Mouse (Mus musculus): Measurements from ENCODE around the gene Ppm1b.

The Ppm1b gene

DNA sequence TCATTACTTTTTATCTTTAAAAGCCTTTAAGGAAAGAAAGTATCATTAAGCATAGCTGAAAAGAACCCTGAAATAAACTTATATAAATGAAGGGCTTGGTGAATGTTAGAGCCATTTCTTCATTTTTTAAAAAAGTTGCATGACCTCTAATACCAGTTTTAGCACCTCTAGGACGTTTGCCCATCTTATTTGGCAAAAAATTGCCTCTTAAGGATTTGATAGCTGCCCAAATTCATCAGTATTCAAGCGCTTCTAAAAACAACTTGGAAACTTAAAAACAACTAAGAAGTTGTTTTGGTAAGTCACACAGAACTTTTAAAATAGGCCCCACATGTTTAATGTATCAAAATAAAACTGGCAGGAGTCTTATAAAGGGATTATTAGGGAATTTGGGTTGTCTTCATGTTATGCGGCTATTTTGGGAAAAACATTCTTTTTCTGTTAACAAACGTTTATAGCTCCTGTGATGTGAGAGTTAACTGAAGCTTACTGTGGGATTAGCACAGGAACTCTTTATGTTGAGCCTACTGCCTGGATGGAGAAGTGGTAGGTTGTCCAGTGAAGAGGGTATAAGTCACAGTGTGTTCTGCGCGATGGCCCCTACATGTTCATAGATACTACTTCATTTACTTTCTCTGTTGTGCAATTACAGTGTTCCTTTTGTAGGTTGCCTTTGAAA lies 2.6 kb downstream of the Ppm1b start:
- DNase-seq: no peak

DNA sequence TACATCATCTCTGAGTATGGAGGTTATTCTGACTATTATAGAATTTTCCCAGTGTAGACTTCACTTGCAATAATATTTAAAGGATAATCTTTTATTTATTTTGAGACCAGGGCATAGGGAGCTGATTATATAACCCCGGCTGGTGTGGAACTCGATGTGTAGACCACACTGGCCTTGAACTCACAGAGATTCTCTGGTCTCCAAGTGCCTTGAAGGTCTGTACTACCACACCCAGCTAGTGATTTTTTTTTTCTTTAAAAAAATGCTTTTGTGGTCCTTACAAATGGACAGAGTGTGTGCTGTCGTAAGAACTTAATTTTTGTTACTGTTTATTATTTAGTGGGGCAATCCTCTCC lies 3.1 kb downstream of the Ppm1b start:
- DNase-seq: no peak

DNA sequence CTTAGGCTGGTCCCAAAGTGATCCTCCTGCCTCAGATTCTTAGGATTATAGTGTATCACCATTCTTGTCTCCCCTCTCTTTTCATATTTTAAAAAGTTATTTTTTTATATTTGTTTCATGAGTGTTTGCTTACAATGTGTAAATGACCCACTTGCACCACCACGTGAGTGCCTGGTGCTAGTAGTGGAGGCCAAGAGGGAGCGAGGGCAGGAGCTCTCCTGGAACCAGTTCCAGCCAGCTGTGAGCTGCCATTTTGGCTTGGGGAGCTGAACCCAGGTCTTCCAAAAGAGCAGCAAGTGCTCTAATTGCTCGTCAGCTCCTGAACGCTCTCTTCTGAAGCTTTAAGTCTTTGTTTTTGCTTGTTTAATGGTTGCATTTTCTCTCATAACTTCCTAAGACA lies 3.6 kb downstream of the Ppm1b start:
- DNase-seq: no peak

DNA sequence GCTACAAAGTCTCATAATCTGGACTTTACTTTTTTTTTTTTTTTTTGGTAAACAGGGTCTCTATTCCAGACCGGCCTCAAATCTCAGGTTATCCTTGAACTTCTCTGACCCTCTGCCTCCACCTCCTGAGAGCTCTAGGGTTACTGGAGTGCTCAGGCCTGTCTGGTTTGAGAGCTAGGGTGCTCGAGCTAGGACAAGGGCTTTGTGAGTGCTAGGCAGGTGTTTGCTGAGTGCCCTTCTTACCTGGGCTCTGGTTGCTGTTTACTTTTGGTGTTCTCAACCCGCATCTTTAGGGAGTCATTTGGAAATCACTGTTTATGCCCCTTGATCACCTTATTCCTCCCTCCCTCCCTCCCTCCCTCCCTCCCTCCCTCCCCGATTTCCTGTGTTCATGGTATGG lies 5.5 kb downstream of the Ppm1b start:
- DNase-seq: no peak

DNA sequence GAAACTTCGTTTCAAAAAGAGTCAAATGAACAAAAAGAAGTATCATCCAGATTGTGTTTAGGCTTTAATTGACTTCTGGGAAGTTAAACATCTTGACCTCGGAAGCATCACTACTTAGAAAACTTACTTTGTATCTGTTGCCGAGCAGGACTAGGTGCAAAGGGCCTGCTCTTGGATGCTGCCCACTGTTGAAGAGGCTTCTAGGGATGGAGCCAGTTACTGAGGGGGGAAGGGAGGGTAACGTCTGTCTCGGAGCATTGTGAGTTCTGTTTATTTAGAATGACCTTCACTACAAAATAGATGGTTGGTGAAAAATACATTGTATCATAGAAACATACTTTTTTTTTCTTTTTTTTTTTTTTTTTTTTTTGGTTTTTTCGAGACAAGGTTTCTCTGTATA lies 7.1 kb downstream of the Ppm1b start:
- DNase-seq: no peak

DNA sequence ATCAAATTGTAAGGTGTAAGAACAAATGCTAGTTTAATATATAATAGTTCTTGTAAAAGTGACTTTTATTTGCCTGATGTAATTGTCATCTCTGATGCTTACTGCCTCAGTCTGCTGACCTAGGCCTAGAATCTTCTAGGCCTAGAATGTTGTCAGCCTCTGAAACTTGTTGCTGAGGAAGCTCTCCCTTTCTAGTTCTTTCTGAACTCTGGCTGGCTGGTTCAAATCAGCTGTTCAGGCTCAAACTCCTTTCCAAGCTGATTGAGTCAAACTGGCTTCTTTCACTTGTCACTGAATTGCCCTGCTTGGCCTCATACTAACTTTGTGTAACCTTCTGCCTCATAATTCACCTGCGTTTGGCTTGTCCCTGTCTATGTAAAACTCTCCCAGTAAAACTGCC lies 9.7 kb downstream of the Ppm1b start:
- DNase-seq: no peak

DNA sequence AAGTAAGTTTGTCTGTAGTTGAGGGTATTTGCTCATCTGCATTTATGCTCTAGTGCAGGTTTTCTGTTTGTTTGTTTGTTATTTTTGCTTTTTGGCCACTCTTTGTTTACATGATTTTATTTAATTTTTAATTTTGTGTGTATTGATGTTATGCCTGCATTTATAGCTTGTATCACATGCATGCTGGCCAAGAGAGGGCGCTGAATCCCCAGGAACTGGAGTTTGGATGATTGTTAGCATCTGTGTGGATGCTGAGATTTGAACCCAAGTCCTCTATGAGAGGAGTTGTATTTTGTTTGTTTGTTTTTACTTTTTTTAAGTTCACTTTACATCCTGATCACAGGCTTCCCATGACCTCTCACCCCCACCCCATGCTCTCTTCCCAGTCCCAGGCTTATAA lies 10.5 kb downstream of the Ppm1b start:
- no peak for DNase-seq

DNA sequence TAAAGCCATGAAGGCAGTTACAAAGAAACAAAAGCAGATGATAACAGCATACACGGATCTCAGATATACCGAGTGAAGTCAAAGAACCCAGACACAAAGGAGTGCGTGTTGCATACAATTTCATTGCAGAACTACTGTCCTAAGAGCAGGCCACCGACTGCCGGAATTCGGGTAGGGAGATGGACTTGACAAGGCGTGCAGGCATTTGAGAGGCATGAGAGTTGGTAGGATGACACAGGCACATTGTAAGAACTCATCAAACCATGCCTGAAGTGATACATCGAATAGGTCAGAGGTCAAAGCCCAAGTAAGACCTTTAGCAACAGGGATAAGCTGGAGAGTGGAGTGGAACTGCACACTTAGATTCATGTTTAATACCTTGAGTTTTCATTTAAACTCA lies 13.4 kb downstream of the Ppm1b start:
- no peak for DNase-seq

DNA sequence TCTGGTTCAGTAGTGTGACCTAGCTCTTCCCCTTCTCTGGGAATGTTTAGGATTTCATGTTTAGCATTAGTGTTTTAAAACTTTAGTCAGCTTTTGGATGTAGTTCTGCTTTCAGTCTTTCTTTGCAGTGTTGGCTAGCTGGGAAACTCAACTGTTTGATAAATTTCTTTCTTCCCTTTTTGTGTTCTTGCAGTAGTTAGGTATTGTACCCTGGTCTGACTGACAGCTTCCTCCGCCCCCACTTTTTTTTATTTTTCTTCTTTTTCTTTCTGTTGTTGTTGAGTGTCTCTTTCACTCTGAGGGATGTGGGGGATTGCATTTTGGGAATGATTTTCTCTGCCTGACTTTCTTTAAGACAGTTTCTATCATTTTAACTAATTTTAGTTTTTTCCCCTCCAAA lies 25.2 kb downstream of the Ppm1b start:
- no peak for DNase-seq

DNA sequence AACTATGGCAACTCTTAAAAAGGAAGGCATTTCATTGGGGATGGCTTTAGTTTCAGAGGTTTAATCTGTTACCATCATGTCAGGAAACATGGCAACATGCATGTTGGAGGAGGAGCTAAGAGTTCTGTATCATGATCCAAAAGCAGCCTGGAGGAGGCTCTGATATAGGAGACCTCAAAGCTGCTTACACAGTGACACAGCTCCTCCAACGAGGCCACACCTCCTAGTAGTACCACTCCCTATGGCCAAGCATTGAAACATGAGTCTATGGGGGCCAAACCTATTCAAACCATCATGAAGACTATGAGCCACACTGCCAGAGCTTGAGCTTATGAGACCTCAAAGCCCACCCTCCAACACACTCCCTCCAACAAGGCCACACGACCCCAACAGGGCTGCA lies 26.2 kb downstream of the Ppm1b start:
- DNase-seq: no peak

DNA sequence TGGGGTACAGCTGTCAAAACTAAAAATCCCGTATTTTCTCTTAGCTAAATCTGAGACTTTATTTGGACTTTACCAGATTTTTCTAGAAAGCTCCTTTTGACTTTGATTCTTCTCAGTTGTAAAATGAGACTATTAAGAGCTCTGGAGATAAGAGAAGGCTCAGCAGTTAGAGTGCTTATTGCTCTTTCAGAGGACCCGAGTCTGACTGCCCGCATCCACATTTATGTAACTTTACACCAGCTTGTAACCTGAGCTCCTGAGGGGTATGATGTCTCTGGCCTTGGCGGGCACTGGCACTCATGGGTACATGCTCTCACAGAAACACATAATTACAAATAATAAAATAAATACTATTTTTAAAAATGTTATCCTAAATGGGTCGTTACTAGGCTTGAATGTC lies 29.8 kb downstream of the Ppm1b start:
- DNase-seq: no peak

DNA sequence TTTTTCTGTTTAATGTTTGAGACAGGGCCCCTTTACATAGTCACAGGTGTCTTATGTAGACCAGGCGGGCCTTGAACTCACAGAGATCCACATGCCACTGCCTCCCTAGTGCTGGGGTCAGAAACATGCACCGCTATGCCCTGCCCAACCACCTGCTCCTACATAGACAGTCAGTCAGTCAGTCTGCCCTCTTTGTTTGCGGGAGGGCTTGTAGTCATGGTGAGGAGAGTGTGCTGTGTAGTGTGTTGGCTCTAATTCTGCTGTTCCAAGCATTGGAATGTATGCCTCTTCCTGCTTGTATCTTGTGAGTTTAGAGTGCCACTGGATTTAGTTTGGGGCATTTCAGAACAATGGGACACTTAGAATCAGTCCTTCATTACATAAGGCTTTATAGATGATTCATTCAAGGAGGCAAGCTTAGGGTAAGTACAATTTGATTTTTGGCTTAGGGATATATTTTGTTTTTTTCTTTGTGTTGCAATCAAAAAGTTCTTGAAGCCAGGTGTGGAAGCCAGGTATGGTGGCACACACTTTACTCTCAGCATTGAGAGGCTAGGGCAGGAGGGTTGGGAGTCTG lies 31.4 kb downstream of the Ppm1b start:
- no peak for DNase-seq

DNA sequence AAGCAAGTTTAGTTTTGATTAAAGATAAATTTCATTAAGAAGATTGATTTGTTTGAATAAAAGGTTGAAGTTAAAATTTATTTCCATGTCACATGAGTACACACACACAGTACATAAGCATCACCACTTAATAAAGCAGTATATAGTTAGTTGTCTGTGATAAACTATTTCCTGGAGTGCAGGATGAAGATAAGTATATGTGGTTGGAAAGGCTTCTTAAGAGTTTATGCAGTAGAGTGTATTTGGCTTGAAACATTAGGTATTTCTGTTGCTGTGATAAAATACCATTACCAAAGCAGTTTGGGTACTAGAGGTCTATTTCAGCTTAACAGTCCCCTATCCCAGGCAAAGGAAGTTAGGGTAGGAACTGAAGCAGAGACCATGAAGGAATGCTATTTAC lies 32.0 kb downstream of the Ppm1b start:
- no peak for DNase-seq

DNA sequence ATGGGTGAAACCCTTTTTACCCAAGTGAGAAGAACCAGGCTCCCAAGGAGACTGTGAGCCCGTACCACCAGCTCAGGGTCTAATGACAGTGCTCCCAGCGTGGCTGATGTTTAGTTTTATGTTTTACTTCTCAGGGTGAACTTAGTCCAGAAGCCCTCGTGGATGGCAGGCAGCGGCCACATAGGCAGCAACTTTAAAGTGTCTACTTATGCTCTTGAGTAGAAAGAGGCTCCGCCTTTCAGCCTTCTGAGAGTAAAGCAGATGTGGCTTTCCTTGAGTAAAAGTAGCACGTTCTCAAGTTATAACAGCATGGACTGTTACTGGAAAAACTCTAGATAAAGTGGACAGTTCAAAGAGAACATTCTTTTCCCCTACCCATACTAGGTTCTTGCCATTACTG lies 39.3 kb downstream of the Ppm1b start:
- no peak for DNase-seq

DNA sequence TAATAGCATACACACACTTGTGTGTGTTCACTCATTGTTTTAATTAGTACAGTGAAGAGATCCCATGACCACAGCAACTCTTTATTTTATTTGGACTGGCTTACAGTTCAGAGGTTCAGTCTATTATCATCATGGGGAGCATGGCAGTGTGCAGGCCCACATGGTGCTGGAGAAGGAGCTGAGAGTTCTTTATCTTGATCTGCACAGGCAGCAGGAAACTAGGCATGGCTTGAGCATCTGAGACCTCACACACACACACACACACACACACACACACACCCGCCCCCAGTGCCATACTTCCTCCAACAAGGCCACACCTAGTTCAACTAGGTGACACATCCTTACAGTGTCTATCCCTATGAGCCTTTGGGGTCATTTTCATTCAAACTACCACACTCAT lies 41.1 kb downstream of the Ppm1b start:
- DNase-seq: no peak

DNA sequence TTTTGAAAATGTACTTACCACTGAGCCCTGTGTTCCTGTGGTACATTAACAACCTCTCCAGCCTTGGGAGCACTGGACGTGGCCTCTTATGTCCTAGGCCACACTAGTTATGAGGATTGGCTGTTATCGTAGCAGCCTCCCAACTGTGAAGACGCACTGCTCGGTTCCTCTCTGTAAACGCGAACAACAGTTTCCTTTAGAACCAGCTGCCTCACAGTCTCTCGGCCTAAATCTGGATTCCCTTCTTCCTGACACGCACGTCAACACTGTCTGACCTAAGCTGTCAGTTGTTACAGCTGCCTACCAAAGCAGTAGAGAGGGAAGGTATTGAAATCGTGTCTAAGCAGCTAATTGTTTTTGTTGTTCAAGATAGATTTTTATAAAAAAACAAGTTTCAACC lies 43.1 kb downstream of the Ppm1b start:
- DNase-seq: no peak

DNA sequence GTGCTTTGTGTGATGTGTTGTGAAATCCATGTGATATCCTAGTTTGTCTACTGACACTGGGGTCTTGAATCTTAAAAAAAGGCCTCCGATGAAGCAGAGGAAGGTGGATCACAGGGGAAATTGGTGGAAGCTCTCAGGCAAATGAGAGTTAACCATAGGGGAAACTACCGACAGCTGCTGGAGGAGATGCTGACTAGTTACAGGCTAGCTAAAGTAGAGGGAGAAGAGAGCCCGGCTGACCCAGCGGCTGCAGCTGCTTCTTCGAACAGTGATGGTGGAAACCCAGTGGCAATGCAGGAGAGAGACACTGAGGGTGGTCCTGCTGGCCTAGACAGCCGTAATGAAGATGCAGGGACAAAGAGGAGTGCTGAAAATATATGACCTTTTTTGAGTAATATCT lies 56.9 kb downstream of the Ppm1b start:
- DNase-seq: no peak

DNA sequence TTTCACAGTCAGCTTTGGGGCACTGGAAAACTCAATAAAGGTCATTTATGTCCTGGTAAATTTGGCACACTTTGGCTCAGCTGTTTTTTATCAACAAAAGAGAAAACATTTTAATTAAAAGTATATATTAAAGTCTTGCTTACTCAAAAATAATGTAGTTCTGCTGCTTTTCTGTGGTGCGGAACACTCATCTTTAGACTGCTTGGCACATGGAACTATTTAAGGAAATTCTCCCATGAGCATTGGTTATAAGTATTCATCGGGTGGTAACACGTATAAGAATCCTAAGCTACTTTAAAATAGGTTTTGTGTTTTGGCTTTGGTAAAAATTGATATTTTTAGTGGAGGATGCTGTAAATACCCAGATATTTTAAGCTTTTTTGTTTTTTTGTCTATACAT lies 58.1 kb downstream of the Ppm1b start:
- no peak for DNase-seq

DNA sequence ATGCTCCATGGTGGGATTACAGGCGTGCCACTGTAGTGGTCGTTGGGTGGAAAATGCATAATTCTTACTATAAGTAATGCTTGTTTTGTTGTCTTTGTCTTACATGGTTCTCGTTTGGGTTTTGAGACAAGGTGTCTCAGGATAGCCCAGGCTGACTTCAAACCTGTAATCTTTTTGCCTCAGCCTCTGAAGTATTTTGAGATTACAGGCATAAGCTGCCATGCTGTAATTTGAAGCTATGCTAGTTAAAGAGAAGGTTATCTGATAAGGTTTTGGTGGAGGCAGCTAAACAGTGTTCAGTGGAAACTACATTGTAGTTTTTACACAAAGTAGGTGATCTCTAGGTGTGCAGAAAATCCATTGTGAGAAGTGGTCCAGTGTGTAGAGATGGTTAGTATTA lies 61.8 kb downstream of the Ppm1b start:
- DNase-seq: no peak

DNA sequence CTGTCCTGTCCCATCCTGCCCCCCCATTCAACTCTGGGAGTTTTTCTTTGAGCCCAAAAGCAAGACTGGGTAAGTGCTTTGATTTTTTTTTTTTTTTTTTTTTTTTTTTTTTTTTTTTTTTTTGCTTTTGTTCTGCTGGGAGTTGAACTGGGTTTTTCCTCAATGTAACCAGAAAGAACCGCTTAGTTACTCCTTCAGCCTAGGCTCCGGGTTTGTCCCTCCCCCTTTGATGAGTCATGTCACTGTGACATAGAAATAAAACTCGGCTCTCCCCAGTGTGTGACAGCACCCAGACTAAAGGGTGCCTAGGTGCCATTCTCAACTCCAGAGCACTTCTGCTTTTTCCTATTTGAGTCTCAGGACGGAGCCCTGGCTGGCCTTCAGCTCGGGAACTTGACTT lies 62.3 kb downstream of the Ppm1b start:
- DNase-seq: no peak

DNA sequence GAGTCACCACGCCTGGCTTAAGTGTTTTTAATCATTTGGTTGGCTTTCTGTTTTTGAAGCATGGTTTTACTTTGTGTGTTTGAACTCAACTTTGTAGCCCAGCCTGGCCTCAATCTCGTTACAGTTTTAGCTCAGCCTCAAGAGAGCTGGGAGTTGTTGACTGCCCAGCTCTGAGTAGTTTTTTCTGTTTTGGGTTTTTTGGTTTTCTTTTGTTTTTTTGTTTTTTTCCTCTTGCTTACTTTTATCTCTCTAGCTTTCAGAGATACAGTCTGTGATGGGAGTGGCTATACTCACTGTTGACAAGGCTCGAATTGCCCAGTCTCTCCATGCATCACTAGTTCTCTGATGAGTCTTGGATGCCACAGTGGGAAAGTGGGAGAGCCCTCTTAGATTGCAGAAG lies 63.8 kb downstream of the Ppm1b start:
- no peak for DNase-seq

DNA sequence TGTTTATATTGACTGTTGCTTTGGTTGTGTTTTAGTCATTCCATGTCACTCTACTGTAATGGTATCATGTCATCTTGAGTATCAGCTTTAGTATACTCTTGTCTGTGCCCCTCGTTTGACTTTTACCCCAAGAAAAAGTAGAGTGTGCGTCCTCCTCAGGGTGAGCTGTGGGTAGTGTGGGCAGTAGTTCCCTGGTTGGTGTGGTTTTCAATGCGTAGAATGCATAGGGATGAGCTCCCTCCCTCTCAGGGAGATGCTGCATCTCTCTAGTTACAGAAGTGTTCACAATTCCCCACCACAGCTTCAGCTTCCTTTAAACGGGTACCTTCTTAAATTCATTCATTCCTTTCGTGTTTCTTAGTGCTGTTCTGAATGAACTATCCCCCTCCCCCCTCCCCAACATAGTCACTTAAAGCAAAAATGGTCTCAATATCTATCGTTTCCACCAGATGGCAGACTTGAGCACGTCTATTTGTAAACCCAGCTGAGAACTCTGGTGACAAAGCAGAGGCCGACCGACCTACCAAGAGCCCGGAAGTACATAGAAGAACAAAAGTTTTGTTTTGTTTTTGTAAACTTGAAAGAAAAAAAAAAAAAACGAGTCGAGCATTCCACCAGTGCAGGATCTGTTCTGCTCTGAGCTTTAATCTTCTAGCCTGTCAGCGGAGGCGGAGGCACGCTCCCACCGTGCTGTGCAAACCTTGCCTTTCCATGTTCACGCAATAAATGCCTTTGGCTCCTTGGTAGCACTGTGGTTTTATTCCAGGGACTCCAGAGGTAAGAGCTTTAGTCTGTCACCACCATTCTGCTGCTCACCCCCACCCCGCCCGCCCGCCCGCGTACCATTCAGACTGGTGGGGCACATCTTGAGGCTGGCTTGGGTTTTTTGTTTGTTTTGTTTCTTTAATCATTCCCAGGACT lies 67.0 kb downstream of the Ppm1b start:
- DNase-seq: peak; percentile 48 to 62

DNA sequence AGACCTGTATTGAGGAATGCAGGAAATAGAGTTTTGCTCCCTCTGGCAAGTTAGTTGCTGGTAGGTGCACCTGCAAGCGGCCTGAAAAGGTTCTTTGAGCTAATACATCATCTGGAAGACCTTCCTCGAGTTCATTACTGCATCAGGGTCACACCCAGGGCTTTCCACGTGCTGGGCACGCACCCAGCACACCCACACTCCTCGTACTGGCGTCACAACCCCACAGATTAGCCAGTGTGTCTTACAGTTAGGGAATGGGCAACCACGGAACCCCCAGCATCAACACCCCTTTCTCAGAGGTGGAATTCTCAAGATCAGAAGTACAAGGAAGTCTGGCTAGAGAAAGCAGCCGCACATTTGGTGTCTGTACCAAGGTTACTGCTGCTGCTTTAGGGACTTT lies 67.7 kb downstream of the Ppm1b start:
- no peak for DNase-seq

DNA sequence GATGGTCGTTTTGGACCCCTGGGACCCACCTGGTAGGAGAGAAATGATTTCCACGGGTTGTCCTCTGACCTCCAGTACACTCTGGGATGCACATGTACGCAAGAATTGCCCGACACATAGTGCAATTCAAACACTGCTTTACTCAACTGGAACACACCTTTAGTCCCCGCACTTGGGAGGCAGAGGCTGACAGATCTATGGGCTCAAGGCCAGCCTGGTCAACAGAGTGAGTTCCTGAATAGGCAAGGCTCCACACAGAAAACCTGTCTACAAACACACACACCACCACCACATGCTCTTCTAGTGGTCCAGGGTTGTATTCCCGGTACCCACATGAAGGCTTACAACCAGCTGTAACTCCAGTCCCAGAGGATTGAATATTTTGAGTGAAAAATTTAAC lies 68.6 kb downstream of the Ppm1b start:
- no peak for DNase-seq
